Mouse (Mus musculus) hindbrain, postnatal 0 days (tissue): ENCODE measurements around the gene Actl11. TPM values are rescaled to one million over a fixed set of nuclear protein-coding genes. Genes with fewer than 3 reads are reported as not detected.

Experiments
- ATAC-seq: fragments of 200-750 bp; cut with Nextera tagmentation; 2 replicates; pipeline ENCODE4 v1.8.0; 2017; ENCODE audit warnings: mild to moderate bottlenecking, moderate TSS enrichment, moderate library complexity
- DNase-seq: peaks from one replicate; pipeline ENCODE4 v3.0.0-alpha.2; 2015; ENCODE audit warnings: low spot score
- H3K27ac ChIP-seq: fragments of 300-500 bp; sonication (generic); 2 replicates; pipeline ENCODE4 v1.5.1; 2014; ENCODE audit warnings: mild to moderate bottlenecking
- H3K27me3 ChIP-seq: fragments of 300-500 bp; sonication (generic); 2 replicates; pipeline ENCODE4 v1.6.1; 2014; ENCODE audit warnings: low read length, mixed read lengths; ENCODE audit not compliant: insufficient read depth
- H3K36me3 ChIP-seq: fragments of 300-500 bp; sonication (generic); 2 replicates; pipeline ENCODE4 v1.6.1; 2014; ENCODE audit warnings: low read length, mixed read lengths; ENCODE audit not compliant: insufficient read depth
- H3K4me1 ChIP-seq: fragments of 300-500 bp; sonication (generic); 2 replicates; pipeline ENCODE4 v1.6.1; 2014; ENCODE audit warnings: antibody characterized with exemption, low read length, mixed read lengths; ENCODE audit not compliant: insufficient read depth
- H3K4me2 ChIP-seq: fragments of 300-500 bp; sonication (generic); 2 replicates; pipeline ENCODE4 v1.6.1; 2014; ENCODE audit warnings: low read depth, mild to moderate bottlenecking, low read length, moderate library complexity, mixed read lengths
- H3K4me3 ChIP-seq: fragments of 300-500 bp; sonication (generic); 2 replicates; pipeline ENCODE4 v1.5.1; 2014; ENCODE audit warnings: low read length
- H3K9ac ChIP-seq: fragments of 300-500 bp; sonication (generic); replicated peaks from 2 replicates; pipeline ENCODE4 v1.6.1; 2014; ENCODE audit warnings: mild to moderate bottlenecking, low read length, moderate library complexity, mixed read lengths
- H3K9me3 ChIP-seq: fragments of 300-500 bp; sonication (generic); 2 replicates; pipeline ENCODE4 v1.6.1; 2016; ENCODE audit warnings: low read length, mixed read lengths
- CTCF ChIP-seq: IDR thresholded peaks from 2 replicates; pipeline ENCODE4 v1.5.1; 2016; ENCODE audit warnings: antibody characterized with exemption, control low read depth, low read depth
- WGBS: fragments of 180-500 bp; shearing (Covaris S2); extraction: QIAGEN DNeasy Blood & Tissue Kit; methylation state at CpG from one replicate; pipeline ENCODE4 v1.1.7; 2014; 5-methylcytosine and 5-hydroxymethylcytosine counted together
- polyA plus RNA-seq: library from polyadenylated mRNA; unstranded; fragments of >200 nt; fragmentation: Nextera tagmentation; extraction: Ambion mirVana; gene quantifications from 2 replicates; pipeline ENCODE4 v1.2.1, GENCODE M21; 2015
- total RNA-seq: library from RNA; depleted of rRNA; stranded (reverse); fragments of >200 nt; gene quantifications from 2 replicates; pipeline ENCODE4 v1.2.3, GENCODE M21; 2014

The Actl11 gene
- total and polyA plus RNA-seq, 2 experiments from 2014 or later: not detected

DNA sequence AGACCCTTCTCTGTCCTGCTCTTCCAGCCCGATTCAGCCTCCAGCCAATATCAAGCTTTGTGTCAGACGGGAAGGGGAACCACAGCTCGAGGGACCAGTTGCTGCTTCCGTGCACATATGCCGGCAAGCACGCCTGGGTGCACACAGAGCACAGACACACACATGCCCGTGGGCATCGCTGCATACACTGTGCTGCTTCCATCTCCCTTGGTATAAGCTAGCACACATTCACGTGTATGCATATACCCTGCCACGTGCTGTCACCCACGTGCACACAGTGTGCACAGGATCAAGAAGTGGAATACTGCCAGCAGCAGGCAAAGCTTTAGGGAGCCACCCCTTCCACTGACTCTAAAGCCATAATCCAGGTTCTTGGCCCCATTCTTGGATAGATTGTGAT lies 5.9 kb downstream of the Actl11 start:
- Histone ChIP-seq H3K9me3 (no peaks in the 10 kb centered on the region), H3K9ac (no peak overlapping the region), H3K27ac (no peak overlapping the region), H3K4me2 (no peak overlapping the region), H3K36me3 (no peaks in the 10 kb centered on the region), H3K4me1 (0 out of 2 replicates have a peak, but pooled peaks cover 4% of the 10 kb centered on the region), H3K4me3 (no peak overlapping the region), H3K27me3 (no peaks in the 10 kb centered on the region)
- TF ChIP-seq CTCF: no peak
- DNase-seq (peak; percentile 44), ATAC-seq (peak; percentile 77)
- WGBS: 65% methylated on average over 11 of the region's 11 CpGs

DNA sequence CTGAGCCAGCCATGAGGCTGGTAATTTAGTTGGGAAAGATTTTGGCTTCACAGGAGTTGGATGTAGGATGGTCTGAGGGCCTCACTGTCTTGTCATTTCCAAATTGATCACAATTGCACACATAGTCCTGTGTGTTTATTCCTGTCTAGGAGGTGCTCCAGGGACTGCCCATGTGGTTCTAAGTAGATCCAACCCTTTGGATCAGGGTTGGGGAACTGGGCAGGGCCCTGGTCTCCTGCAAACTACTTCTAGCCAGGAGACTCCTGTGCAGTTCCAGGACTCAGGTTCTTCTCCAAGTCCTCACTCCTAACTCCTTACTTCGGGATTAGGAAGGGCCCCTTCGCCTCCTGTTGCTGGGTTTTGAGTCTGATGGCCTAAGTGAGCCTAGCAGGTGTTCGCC lies 7.1 kb downstream of the Actl11 start, which contains the start of gene Camkv:
TSS of gene Camkv (plus strand) at position 301 of the 400 bp plus-strand sequence.
- H3K9me3 ChIP-seq: no peaks in the 10 kb centered on the region
- peak within 1 kb of the TSS; percentile 55 for H3K4me3 ChIP-seq
- no peaks in the 10 kb centered on the region for H3K27me3 ChIP-seq
- H3K9ac ChIP-seq: peak within 1 kb of the TSS; percentile 57
- DNase-seq: no peak
- 11% methylated on average over 3 of the region's 3 CpGs for whole genome bisulfite sequencing
- ATAC-seq: no peak
- H3K27ac ChIP-seq: no peak within 1 kb of the TSS
- H3K4me1 ChIP-seq: 0 out of 2 replicates have a peak, but pooled peaks cover 4% of the 10 kb centered on the region
- H3K4me2 ChIP-seq: peak within 1 kb of the TSS; percentile 77
- no peaks in the 10 kb centered on the region for H3K36me3 ChIP-seq
- TF ChIP-seq CTCF: no peak

DNA sequence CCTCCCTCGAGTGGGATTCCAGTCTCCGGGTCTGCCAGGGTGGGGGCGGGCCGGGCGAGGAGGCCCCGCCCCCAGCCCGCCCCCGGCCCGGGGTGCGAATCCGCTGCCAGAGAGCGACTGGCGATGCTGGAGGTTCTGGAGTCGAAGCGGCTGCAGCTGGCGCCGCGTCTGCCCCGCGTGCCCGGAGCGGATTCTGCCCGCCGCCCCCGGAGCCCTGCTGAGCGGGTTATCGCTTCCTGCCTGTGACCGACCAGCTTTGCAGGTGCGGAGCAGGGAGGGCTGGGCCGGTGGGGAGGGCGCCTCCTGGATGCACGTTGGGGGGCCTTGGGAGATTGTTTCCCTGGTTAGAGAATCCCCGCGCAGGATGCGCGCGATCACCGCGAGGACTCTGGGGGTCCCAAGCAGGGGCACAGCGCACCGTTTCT lies 7.5 kb downstream of the Actl11 start:
- Histone ChIP-seq H3K9me3 (no peaks in the 10 kb centered on the region), H3K4me1 (0 out of 2 replicates have a peak, but pooled peaks cover 4% of the 10 kb centered on the region), H3K4me3 (peak overlapping the region; percentile 55), H3K27ac (no peak overlapping the region), H3K4me2 (peak overlapping the region; percentile 77), H3K9ac (peak overlapping the region; percentile 57), H3K36me3 (no peaks in the 10 kb centered on the region), H3K27me3 (no peaks in the 10 kb centered on the region)
- 1% methylated on average over 41 of the region's 41 CpGs for WGBS
- peak; percentile 53 for DNase-seq
- no peak for TF ChIP-seq CTCF
- peak; percentile 52 for ATAC-seq

DNA sequence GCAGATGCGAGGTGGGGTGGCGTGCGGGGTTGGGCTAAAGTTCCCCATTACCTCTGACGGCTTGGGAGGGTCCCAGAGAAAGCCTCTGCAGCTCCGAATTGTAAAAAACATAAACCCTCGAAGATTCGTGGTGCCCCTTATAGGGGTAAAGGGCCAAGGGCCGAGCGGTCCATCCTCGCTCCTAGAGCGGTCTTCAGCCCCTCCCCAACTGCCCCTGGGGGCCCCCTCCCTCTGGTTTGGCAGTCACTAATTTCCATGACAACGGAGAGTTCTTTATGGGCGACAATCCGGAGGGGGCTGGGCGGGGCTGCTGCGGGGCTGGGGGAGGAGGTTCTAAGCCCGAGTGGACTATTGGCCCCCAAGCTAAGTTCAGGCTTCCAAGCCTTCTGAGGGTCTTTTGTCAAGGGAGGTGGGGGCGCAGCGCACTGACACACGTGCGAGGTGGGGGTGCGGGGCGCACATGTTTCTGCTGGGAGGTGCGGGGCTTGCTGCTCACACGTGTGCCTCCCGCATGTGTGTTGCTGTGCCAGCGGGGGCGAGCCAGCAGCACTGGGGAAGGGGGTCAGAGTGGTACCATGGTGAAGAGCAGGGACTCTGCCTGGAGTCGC lies 8.1 kb downstream of the Actl11 start:
- Histone ChIP-seq H3K27ac (no peak overlapping the region), H3K27me3 (no peaks in the 10 kb centered on the region), H3K4me2 (peak overlapping the region; percentile 77), H3K9me3 (no peaks in the 10 kb centered on the region), H3K9ac (peak overlapping the region; percentile 57), H3K4me3 (peak overlapping the region; percentile 55), H3K36me3 (no peaks in the 10 kb centered on the region), H3K4me1 (0 out of 2 replicates have a peak, but pooled peaks cover 4% of the 10 kb centered on the region)
- no peak for TF ChIP-seq CTCF
- peak; percentile 50 for ATAC-seq
- under 1% methylated on average over 29 of the region's 29 CpGs for WGBS
- DNase-seq: peak; percentile 30

DNA sequence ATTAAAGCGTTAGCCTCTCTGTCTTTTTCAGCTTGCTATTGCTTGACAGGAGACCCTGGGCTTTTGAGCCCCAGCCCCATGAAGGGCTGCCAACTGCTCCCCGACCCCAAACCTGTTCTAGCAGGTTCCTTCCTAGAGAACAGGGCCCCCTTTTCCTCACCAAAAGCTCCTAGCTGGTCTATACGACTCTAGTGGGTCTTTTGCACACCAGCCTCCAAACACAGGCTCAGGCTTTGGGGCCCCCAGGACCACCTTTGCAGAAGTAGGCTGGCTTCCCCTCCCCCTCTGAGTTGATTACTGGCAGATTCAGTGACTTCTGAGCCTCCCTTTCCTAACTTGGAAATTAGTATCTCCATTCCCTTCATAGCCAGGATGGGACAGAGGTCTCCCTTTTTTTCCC lies 8.6 kb downstream of the Actl11 start:
- Histone ChIP-seq H3K27me3 (no peaks in the 10 kb centered on the region), H3K36me3 (no peaks in the 10 kb centered on the region), H3K9ac (peak overlapping the region; percentile 57; the same call in 1 of the 2 replicates), H3K4me2 (peak overlapping the region; percentile 77), H3K9me3 (no peaks in the 10 kb centered on the region), H3K4me1 (0 out of 2 replicates have a peak, but pooled peaks cover 4% of the 10 kb centered on the region), H3K4me3 (peak overlapping the region; percentile 55), H3K27ac (no peak overlapping the region)
- no peak for TF ChIP-seq CTCF
- DNase-seq (no peak), ATAC-seq (0 out of 2 replicates have a peak, but pooled peaks have one; percentile 6)
- WGBS: 9% methylated on average over 3 of the region's 3 CpGs

DNA sequence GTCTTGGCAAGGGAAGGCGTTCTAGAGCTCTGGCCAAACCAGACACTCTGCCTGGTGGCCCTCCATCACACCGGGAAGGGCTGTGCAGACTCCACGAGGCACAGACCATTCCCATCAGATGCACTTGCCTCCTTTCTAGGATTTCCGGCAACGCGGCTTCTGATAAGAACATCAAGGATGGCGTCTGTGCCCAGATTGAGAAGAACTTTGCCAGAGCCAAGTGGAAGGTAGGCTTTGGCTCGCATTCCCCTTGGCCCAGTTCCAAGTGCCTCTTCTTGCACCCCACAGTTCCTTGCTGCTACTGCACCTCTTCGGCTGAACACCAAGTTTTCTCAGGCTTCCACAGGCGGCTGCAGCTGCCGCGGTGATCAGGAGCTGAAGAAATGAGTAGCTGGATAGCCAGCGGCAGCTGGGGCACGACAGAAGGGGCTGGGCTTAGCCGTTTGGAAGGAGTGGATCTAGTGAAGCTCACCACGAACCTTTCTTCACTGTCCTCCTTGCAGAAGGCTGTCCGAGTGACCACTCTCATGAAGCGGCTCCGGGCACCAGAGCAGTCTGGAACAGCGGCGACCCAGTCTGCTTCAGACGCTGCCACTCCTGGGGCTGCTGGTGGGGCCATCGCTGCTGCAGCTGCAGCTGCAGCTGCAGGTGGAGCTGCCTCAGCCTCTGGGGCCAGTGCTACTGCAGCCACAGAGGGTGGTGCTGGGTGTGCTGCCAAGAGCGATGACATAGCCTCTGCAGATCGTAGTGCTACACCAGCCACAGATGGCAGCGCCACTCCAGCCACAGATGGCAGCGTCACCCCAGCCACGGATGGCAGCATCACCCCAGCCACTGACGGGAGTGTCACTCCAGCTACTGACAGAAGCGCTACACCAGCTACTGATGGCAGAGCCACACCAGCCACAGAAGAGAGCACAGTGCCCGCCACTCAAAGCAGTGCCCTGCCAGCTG lies 19.2 kb downstream of the Actl11 start:
- Histone ChIP-seq H3K4me2 (no peak overlapping the region), H3K9ac (no peak overlapping the region), H3K4me3 (no peak overlapping the region), H3K9me3 (no peaks in the 10 kb centered on the region), H3K36me3 (no peaks in the 10 kb centered on the region), H3K27ac (no peak overlapping the region), H3K27me3 (no peaks in the 10 kb centered on the region), H3K4me1 (peaks cover 5% of the 10 kb centered on the region)
- 82% methylated on average over 31 of the region's 31 CpGs for WGBS
- DNase-seq: peak; percentile 41
- TF ChIP-seq CTCF: no peak
- peak; percentile 49 for ATAC-seq
